Mouse (Mus musculus): ENCODE measurements at regions not wholly inside any gene's neighbourhood (a gene's known extent, or its start where the extent isn't known, plus 50 kb on each side); places are given as distances from the start of the nearest gene placed in this dataset.
"Not testable (repeated sequence)": the region's sequence is repeated elsewhere in the genome, so short reads cannot be mapped to it uniquely, and the experiment has no call there.

- DNase-seq (ENCODE audit: low spot score): no peak
Measured at GRCm38 (mm10) chr16:9016040-9016761, 186.3 kb downstream of the 1810013L24Rik start.

DNA sequence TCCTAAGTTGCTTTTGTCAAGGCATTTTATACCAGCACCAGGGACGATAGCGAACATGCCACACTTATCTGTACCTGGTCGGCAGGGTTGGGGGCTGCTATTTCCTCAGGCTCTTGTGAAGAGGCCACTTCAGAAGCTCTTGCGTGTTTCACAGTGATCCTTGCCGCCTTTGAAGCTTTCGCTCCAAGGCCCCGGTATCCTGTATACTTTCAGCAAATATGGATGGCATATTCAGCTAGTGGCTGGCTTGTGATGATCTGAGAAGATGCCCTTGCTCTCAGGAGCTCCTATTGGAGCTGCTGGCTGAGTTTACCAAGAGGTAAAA lies 186.8 kb downstream of the 1810013L24Rik start:
- no peak for DNase-seq (ENCODE audit: low spot score)

GRCm38 (mm10) chr16:9030717-9031116 lies 200.8 kb downstream of the 1810013L24Rik start:
- no peak for DNase-seq (ENCODE audit: low spot score)

GRCm38 (mm10) chr16:9043271-9043670 lies 213.4 kb downstream of the 1810013L24Rik start:
- no peak for DNase-seq (ENCODE audit: low spot score)

GRCm38 (mm10) chr16:9046864-9047263 lies 217.0 kb downstream of the 1810013L24Rik start:
- no peak for DNase-seq (ENCODE audit: low spot score)

DNA sequence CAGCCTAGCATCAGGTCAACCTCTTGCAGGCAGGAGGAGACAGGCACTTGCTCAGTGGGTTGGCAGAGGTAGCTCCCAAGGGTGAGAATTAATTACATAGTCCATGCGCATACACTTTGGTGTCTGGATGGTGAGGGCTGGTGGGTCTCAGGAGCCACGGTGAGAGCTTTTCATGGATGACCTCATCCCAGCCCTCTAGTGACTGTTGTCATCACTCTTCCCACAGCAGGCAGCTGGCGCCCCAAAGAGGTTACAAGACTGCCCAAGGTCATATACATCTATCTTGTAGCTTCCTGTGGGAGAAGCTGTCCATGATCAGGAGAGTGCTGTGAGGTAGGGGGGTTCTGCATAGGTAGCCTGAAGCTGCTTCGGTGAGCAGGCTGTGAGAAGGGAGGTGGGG lies 224.5 kb downstream of the 1810013L24Rik start:
- no peak for DNase-seq (ENCODE audit: low spot score)

- no peak for DNase-seq (ENCODE audit: low spot score)
Measured at GRCm38 (mm10) chr16:9056430-9056829, 226.5 kb downstream of the 1810013L24Rik start.

DNA sequence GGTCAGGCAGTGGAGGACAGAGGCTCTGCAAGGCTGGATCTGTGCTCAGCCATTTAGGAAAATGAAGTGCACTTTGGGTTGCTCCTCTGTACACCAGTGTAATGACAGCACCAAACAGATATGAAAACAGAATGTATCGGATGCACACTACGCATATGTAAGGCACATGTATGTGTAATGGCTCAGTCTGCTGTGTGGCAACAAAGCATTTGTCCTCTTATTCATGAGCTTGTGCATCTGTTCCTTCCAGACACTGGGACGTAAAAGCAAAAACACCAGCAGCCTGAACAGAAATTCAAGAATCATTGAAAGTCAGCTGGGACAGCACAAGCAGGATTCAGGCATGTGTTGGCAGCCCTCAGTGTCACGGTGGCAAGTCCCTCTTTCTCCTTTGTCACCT lies 241.6 kb downstream of the 1810013L24Rik start:
- DNase-seq (ENCODE audit: low spot score): no peak

GRCm38 (mm10) chr16:9071956-9072355 lies 242.1 kb downstream of the 1810013L24Rik start:
- not testable (repeated sequence) for DNase-seq (ENCODE audit: low spot score)

DNA sequence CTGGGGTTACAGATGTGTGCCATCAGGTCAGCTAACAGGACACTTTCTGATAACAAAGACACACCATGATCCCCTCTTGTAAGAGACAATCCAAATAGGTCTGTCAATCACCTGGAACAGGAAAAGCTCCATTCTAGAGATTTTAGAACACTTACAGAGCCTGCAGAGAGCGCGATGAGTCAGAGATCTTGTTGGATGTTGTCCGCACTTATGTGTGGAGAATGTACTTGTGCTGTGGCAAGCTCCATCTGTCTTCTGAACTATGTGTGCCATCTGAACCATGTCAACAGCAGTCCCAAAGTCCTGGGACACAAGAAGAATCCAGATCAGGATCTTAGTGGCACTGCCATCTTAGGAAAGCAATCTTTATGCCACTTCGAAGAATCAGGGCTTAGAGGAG lies 244.4 kb downstream of the 1810013L24Rik start:
- no peak for DNase-seq (ENCODE audit: low spot score)

DNA sequence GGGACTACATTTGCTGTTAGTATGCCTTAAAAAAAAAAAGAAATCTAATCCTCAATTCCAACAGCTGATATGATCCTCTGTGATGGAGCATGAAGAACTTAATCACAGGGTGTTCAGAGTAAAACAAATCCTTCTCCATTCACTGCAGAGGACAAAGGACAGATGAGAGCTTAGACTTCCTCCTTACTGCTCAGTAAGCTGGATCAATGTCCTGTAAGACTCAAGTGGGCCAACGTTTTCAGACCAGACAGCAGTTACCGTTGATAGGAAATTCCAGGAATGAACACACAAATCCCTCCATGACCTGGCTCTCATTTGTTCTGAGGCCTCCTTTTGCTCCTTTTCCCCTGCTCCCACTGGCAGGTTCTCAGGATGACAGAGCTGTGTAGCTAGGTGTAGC lies 247.6 kb downstream of the 1810013L24Rik start:
- DNase-seq (ENCODE audit: low spot score): no peak

DNA sequence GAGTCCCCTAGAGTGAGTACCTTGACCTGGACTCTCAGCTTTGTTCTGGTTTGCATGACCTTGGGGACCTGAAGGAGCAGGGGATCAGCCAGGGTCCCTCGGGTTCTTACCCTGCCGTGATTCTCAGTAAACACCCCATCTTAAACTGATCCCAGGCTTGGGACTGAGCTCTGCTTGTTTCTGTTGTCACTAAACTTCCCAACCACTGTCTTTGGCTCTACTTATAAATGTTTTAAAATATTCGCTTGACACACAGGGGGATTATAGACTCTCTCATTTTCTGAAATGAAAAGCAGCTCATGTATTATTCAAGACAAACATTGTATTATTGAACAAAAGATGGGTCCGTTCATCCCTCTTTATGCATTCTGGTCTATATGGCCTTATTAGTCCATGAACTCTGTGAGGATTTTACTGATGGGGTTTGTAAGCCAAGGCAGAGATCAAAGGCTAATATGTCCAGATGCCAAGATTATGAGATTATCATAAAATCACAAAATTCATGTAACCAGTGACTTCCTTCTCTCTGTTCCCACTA lies 248.6 kb downstream of the 1810013L24Rik start:
- DNase-seq (ENCODE audit: low spot score): no peak

- DNase-seq (ENCODE audit: low spot score): no peak
Measured at GRCm38 (mm10) chr16:9083040-9083439, 253.1 kb downstream of the 1810013L24Rik start.

GRCm38 (mm10) chr16:9083740-9084139 lies 253.8 kb downstream of the 1810013L24Rik start:
- no peak for DNase-seq (ENCODE audit: low spot score)

DNA sequence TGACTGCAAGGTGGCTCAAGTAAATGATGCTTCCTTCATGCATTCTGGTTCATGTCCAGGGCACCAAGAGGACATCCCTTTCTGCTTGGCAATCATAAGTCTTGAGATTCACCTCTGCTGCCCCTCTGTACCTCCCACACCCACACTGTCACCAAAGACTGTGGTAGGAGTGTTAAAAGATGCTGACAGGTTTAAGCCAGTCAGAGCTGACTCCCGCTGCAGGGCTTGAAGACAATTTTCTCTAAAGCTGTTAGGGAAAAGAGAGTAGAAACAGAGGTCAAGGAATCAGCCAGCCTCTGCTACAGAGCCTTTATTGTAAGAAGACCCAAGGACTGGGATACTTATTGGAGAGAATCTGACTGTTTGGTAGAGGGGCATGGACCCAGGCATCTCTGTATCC lies 254.7 kb downstream of the 1810013L24Rik start:
- DNase-seq (ENCODE audit: low spot score): no peak

DNA sequence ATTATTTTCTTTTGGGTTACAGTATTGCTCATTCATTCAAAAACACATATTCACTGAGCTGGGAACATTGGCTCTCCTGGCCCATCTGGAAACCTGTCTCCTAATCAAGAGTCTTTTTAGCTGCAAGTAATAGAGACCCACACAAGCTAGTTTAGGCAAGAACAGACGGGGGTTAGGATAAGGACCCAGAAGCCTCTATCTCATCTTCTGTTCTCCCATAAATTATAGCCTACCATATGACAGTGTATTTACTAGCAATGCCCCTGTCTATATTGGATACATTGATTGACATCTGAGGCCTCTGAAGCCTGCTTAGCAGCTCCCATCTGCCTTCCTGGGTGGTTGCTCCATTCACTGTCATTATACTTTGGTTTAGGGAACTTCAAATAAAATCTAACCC lies 255.2 kb downstream of the 1810013L24Rik start:
- no peak for DNase-seq (ENCODE audit: low spot score)

GRCm38 (mm10) chr16:9085977-9086376 lies 256.1 kb downstream of the 1810013L24Rik start:
- no peak for DNase-seq (ENCODE audit: low spot score)

- no peak for DNase-seq (ENCODE audit: low spot score)
Measured at GRCm38 (mm10) chr16:9091790-9092189, 261.9 kb downstream of the 1810013L24Rik start.

DNA sequence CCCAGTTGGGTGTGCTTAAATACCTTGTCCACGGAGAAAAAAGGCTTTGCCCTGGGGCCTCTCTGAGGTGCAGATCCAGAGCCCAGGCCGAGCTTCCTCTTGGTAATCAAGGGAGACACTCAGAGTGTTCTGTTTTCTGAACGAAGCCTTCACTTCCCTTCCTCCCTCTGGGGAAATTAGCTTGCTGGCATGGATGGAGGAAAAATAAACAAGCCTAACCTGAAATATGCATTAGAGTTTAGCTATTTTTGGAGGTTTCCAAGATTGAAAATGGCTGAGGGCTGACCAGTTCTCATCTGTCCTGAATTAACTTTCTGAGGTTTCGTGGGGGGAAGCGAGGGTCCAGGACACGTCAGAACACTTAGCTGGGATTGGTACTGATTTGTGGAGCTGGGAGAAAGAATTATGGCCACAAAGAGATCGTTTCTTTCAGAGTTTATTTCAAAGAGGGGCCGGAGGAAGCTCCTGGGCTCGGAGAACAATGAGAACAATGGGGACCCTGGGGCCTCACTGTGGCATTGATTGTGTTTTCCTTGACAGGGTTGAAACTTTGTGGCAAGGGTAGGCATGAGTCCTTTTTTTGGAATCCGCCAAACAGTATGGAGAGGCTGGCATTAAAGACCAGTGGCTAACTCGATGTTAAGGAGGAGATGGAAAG lies 262.4 kb downstream of the 1810013L24Rik start:
- no peak for DNase-seq (ENCODE audit: low spot score)

DNA sequence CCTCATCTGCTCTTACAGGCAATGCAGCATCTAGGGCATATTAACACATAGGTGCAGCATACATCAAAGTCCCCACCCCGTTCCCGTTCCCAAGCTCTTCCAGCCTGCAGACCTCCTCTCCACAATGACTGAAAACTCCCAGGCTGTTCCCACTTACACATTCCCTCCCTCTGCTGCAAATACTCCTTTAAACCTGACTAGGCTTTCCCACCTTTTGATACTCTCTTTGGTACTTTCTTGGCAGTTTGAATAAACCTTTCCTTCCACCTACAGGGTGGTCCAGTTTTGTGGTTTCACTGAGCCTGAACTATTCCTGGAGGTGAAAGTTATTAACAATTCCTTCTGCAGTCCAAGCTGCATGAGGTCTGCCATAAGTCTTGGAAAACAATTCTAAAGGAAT lies 263.7 kb downstream of the 1810013L24Rik start:
- no peak for DNase-seq (ENCODE audit: low spot score)

DNA sequence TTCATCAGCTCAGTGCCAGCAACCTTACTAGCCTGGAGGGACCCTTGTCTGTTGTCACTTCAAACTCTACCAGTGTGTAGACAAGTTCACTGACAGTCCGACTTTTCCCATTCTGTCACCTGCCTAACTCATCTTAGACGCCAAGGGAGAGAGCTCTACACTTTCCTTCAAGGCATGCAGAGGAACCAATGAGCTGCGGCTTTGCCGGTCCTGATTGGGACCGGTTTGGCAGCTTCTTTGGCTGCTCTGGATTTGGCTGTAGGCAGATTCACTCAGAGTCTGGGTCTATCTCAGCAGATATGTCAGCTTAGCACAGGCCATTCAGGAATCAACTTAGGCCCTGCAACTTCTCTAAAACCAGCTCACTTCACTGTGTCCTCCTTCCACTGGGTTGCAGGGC lies 264.3 kb downstream of the 1810013L24Rik start:
- no peak for DNase-seq (ENCODE audit: low spot score)

DNA sequence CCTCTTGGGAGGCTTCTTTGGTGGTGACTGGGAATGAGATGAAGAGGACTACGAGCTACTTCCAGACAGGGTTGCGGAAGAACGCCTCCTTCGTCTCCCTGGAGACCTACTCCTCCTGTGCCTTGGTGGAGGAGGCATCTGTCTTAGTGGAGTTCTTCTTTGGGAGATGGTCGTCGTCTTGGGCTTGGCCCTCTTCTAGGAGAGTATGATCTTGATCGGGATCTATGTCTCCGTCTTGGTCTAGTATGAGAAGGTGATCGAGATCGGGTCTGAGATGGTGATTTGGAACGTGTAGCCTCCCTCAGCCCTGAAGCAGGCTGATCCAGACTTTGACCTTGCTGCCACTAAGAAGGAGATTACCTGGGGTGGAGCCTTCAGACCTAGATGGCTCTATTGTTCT lies 276.3 kb downstream of the 1810013L24Rik start:
- no peak for DNase-seq (ENCODE audit: low spot score)

DNA sequence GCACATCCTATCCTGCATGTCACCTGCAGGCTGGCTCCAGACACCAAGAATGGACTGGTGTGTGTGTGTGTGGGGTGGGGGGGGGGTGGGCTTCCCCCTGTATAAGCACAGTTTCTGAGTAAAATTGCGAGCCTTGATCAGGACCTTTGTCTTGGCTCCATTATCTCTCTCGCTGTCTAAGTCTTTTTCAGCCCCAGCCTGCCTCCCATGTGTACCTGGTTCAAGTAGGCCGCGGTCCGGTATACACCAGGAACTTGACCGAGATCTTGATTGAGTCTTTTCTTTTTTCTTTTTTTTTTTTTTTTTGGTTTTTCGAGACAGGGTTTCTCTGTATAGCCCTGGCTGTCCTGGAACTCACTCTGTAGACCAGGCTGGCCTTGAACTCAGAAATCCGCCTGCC lies 276.8 kb downstream of the 1810013L24Rik start:
- DNase-seq (ENCODE audit: low spot score): not testable (repeated sequence)

DNA sequence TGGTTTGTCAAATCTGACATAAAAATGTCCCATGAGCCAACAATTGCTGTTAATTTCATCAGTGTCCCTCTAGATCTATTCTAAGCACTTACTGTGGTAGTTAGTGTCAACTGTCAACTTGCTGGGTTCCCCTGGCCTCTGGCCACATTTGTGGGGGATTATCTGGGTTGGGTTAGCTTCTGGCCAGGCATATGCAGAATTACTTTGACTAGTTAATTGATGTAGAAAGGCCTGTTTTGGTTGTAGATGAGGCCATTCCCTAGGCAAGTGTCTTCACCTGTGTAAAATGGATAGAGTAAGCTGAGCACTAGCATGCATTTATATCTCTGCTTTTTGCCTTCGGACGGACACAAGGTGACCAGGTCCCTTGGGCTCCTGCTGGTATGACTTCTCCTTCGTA lies 283.9 kb downstream of the 1810013L24Rik start:
- no peak for DNase-seq (ENCODE audit: low spot score)
